Mouse (Mus musculus): Measurements from ENCODE around the gene Epn2.

The Epn2 gene

DNA sequence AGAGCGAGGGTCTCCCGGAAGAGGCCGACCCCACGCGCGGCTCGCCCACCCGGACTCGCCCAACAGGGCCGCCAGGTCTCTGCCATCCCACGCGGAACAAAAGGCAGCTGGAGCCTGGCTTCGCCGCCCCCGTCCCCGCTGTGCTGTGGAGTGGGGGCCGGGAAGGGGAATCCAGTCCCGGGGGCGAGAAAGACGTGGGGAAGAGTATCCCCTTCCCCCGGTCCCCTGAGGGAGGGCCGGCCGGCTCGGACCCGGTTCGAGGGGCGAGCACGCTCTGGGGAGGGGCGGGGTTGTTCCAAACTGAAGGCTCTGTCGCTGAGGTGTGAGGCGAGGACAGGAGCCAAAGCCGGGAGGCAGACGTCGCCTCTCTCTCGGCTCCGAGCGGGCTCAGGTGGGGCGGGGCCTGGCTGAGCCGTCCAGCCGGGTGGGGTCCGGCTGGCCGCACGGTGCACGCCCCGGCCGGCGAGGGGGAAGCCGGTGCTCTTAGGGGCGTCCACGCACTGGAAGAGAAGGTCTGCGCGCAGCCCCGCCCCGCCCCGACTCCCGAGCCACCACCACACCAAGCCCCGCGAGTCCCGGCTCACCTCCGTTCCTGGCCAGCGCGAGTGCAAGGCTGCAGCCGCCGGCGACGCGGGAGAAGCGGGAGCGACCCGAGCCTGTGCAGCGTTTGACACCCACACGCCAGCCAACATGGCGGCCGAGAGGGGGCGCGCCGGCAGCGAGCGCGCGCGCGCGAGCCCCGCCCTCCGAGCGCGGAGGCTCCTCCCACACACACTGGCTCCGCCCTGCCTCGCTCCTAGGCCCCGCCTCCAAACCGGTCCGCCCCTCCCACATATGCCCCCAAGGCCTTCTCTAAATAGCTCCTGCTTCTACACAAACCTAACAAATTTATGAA is at the start of gene Epn2:
Gene Epn2, minus strand, starts transcription at position 705 of the 895 bp plus-strand sequence.
- DNase-seq = peak; percentile 83

DNA sequence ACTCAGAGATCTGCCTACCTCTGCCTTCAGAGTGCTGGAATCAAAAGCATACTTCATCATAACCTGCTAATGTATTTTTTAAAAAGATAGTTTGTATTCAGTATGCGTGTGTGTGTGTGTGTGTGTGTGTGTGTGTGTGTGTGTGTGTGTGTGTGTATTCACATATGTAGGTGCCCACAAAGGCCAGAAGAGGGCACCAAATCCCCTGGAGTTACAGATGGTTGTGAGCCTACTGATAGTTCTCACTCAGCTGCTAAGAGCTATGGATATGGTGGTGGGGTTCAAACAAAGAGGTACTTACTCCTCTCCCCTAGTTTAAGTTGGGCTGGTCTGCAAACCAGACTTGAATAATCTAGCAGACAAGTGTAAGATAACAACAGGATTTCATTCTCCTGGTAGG is 47.0 kb upstream of the Epn2 start:
- DNase-seq = no peak

DNA sequence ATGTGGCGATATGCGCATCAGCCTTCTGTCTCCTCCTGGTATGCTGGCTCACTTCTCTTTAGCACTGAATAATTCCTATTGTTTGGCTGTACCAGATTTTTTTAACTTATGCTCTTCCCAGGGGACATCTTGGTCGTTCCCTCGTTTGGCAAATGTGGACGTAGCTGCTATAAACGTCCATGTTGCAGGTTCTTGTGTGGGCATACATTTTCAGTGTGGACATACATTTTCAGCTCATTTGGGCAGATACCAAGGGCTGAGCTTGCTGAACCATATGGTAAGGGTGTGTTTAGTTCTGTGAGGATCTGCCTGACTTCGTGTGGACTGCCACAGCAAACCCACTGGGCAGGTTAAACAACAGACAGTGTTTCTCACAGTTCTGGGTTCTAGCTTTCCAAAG is 45.6 kb upstream of the Epn2 start:
- no peak for DNase-seq

DNA sequence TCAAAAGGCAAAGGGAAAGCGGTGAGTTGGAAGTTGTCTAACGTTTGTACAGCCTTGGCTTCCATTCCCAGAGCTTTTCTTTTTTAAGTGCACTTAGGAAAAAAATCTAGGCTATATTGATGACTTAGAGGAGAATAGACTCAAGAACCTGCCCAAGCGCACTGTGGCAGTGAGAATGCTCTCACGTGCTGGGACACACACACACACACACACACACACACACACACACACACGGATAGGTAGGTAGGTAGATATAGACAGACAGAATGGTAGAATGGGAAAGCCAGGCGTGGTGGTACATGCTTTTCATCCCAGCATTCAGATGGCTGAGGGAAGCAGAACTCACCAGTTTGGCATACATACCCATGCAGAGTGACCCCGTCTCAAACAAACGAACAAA is 41.3 kb upstream of the Epn2 start:
- DNase-seq = no peak

DNA sequence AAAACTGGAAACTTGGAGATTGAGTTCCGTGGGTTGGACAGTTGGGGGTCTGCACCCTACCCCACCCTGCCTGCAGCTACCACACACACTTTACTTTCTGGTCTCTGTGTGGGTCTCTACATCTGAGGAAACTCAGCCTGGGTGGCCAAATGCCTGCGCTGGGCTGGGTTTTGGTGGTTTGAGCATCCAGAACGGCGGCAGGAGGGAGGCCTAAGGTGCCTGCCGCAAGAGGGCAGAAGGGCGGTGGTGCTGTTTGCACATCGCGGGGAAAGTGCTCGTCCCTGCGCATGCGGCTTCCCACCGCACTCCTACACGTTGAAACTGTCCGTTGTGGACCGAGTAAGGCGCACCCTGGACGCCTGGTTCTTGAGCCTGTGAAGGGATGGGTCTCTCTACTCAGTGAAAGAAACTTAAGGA is 40.8 kb upstream of the Epn2 start:
- peak; percentile 95 for DNase-seq

DNA sequence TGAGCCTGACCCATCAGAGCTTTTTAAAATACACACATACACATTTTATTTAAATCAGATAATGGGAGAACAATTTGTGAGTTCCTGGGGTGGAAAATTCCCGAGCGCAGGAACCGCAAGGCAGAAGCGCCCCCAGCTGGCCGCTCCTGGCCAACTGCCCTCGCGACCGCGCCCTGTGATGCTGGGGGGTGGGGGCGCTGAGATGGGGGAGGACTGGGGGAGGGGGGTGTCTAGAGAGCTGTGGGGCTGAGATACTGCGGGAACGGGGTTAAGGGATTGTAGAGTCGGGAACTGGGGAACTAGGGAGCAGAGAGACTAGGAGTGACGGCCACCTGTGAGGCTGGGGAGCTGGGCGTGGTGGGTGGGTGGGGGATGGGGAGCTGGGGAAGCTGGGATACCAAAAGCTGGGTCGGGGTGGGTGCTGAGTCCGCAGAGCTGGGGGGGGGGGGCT is 40.3 kb upstream of the Epn2 start:
- peak; percentile 86 for DNase-seq

DNA sequence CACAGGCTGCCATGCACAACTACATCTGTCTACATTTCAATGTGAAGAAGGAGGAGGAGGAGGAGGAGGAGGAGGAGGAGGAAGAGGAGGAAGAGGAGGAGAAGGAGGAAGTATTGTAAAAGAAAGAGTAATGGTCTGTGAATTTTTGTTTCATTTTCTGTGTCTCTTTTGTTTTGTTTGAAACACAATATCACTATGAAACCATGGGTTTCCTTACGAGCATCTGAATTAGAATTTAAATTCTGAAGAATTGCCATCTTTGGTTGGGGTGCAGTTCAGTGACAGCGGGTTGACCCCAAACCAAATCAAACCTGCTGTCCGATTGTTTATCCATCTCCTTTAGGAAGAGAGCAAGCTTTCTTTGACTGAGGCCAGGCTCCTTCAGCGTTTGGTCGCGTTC is 39.9 kb upstream of the Epn2 start:
- no peak for DNase-seq

DNA sequence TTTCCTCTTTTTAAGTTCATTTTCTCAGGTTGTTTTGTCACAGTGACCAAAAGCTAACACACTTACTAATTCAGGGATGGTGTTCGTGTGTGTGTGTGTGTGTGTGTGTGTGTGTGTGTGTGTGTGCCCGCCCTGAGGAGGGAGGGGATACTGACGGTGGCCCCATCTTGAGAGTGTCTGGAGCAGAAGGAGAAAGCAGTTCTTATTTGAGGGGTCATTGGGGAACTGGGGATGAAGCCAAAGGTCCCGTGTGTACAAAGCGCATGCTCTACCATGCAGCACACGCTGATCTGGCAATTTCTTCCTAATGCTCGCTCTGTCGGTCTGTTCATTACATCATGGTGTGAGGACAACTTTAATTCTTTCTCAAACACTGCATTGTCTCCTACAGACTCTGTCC is 39.1 kb upstream of the Epn2 start:
- DNase-seq = no peak

DNA sequence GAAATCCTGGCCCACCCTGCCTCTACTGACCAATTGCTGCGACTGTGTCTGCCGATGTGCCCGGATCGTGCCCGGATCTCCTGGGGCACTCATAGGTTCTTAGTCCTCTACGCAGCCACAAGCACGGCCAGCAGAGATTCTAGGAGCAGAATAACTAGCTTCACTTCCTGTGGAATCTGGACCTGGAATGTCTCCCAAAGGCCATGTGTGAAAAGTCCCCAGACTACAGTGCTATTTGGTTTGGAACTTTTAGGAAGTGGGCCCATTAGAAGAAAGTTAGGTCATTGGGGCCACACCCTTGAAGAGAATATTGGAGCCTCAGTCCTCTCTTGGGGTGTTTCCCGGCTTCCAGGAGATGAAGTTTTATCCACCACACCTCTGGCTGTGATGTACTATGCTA is 38.6 kb upstream of the Epn2 start:
- DNase-seq = peak; percentile 51

DNA sequence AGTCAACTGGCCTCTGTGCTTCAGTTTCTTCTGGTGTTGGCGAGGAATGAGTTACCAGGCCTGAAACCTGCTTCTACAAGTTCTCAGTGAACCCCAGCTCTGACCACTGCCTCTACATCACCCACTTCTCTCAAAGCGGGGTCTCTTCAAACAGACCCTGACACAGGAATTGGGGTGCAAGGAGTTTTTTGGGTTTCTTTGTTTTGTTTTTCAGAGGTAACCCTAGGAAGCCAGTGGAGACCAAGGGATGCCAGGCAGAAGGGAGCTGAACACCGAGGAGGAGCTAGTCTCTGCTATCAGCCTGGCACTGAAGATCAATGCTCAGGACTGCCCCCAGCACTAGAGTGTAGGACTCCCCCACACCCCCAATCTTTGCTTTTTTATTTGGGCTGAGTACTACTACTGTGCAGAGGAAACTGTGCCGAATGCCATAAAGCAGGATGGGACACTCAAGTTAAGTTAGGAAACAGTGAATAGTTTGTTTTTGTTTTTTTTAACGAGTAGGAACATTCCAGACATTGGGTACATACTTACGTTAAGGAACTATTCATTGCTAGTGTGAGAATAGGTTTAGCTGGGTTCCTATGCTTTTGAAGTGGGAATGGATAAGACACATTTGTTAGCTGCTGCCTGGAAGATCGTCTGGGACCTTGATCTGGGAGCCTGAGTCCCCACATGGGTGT is 37.9 kb upstream of the Epn2 start:
- DNase-seq = no peak

DNA sequence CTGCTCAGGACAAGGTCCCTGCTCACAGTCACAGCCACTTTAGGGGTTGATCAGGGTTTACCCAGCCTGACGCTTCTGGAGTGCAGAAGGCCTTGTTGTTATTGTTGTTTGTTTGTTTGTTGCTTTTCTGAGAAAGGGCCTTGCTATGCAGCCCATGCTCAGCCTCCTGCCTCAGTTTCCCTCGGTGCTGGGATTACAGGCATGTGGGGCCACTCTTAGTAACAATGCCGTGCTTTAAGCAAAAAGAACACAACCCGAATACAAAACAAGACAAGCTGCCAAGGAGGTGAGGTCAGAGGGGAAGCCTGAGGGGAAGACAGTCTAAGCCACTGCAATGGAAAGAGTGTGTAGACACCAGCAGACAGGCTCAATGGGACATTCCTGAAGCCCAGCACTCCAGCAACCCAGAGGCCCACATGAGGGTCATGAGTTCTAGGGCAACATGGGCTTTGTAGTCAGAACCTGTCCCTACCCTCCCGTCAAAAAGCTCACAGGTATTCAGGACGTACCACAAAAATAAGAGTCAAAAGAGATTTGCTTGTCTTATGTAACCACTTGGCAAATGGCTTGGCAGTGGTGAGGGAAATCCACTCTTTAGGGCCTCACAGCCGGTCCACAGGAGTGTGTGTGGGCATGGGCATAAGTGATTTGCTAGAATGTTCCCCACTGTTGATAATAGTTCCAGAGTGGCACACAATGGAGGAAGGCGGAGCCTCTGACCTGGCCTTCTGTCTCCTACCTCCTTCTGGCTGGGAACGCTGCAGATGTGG is 37.2 kb upstream of the Epn2 start:
- peak; percentile 41 for DNase-seq

DNA sequence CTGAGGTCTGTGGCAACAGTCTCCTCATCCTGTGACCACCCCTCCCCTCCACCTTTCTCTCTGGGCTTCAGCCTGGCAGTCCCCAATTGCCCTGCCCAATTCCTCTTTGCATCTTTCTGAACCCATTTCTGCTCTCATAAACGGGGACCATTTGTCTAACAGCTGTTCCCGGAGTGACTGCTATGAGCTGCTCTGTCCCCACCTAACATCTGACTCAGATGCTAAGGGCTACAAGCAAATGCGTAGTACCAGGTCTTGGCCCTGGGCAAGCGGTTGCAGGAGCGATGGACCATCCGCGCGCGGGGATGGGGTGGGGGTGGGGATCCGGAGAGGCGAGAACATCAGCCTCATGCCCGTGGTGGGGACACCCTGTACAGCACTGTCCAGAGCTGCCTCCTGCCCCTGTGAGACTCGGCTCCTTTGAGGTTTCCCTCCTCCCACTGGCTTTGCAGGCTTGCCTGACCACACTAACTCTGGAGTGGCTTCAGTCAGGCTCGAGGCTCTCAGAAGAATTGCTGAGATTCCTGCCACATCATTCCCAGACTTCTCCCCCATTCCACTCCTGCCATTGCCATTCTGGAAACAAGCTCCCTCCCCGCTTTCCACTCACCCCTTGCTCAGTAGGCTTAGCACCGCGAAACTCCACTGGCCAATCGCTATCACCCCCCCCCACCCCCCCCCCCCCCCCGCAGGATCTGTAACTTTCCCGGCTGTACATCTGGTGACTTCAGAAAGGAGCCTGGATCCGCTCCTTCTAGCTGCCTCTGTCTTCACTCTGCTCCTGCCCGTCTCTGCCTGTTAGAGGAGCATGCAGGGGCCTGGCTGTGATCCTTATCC is 36.4 kb upstream of the Epn2 start:
- peak; percentile 66 for DNase-seq

DNA sequence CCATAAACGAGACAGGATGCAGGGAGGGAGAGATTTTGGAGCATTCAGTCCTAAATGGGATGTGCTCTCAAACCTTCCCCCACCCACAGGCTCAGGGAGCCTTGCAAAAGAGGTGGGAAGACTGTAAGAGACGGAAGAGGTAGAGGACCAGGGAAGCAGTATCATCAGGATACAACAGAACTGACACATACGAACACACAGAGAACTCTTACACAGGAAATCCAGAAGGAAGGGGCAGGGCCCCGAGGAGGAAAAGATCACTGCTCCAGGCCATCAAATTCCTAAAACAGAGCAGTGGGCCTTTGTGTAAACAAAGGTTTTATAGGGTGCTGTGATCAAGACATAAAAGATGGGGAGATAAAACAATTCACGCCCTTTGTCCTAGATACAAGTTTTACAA is 34.9 kb upstream of the Epn2 start:
- DNase-seq = no peak

DNA sequence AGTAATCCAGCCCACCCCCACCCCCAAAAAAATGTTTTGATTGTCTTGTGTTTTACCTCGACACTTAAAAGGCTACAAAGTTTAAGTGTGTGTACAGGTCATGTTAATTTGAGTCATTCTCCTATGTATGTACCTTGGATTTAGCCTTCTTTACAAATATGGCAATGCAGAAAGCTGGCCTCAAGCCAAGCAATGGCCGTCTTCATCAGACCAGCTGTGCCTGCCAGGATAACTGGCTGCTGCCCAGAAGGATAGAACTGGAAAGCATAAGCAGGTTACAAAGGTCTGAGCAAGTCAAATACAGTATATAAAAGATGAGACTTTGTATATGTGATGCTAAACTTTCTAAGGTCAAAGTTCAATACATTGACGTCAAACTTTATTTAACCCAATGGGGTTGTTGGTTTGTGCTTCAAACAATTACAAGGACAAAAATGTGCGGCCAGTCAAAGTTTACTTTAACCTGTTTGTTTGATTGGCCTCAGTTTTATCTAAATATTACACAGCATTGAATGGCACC is 32.7 kb upstream of the Epn2 start:
- no peak for DNase-seq

DNA sequence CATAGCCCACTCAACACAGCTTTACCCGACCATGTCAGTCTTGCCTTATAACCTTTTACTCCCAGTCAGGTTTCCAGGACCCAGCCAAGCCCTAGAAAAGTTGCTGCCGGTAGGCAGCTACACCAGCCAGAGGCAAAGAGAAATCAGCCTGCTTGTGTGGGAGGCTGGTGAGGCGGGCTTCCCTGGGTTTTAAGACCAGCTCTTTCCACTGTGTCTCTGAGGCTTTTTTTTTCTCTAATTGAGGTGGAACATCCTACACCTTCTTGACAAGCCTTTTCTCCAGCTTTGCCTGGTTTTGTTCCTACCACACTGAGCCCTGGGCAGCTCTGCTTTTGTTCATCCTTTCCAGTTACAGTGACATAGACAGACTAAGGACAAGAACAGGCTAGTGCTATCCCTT is 31.7 kb upstream of the Epn2 start:
- DNase-seq = no peak

DNA sequence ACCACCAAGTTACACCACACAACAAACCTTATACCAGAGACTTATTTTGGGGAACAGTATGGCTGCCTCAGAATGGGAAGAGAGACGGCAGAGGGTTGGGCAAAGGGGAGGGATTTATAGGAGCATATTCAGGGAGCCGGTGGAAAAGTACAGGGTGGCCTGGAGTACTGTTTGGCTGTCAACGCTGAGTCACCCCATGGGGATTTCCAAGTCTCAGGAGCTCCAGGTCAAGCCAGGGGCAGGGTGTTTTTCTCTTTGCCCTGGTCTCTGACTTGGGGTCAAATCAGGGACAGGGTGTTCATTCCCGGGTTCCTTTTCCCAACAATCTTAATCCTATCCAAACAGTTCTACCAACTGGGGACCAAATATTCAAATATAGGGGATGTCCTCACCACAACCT is 28.6 kb upstream of the Epn2 start:
- DNase-seq = no peak

DNA sequence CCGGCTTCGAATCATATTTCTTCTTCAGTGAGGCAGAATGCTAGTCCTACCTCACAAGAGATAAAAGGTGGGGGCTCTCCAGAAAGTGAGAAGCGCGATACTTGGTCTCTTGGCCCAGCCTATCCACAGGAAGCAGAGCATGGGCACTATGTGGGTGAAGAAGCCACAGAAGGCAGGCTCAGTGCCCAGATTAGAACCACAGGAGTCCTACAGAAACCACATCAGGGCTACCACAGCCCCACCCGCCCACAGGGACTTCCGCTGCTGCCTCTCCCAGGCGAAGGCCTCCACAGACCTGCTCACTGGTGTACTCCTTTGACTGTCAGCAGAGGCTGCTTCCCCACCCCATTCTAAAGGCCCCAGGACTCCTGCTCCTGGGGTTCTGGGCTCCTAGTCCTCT is 23.2 kb upstream of the Epn2 start:
- no peak for DNase-seq

DNA sequence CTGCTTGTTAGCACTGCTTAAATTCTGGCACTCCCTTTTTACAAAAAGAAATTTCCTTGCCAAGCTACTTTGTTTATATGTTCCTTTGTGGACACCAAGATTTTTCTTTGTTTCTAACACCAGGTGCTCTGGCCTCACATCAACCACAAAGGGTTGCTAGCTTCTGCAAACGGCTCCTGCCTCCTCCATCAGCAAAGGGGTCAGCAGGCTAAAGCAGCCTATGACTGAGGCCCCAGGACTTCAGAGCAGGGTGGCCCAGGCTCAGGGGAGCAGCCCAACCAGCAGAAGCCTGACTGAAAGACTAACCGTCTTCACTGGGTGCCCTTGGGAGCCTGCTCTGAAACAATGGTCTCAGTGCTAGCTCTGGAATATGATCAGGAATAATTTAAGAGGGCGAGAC is 22.0 kb upstream of the Epn2 start:
- DNase-seq = no peak

DNA sequence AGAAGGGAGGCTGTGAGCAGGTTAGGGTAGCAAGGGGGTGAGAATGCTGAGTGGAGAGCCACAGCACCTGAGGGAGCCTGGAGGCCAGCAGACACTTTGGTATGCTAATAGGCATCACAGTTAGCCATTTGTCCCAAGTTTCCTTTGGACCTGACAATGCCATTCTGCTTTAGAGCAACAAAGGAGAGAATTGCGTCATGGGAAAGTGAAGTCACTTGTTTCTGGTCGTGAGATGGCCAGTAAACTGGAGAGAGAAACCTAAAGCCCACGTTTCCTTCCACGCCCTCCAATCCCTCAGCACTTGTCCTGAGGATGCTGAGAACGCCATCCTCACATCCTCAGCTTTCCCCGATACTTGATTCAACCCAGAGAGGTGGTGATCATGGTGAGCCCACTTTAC is 18.9 kb upstream of the Epn2 start:
- no peak for DNase-seq

DNA sequence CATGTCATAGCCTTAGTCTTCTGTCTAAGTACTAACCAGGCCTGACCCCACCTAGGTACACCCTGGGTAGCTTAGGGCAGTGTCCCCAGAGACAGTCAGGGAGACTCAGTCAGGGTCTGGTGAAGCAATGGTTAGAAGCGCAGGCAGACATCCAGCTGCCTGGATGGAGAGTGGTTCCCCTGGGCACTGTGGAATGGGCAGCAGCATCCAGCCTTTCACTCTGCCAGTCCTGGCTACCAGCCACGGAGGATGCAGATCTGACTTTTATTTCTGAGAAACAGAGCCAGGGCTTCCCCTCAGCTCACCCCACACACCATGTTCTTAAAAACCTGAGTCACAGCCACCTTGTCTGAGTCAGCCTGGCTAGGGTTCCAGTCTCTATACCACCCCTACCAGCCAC is 18.0 kb upstream of the Epn2 start:
- DNase-seq = no peak

DNA sequence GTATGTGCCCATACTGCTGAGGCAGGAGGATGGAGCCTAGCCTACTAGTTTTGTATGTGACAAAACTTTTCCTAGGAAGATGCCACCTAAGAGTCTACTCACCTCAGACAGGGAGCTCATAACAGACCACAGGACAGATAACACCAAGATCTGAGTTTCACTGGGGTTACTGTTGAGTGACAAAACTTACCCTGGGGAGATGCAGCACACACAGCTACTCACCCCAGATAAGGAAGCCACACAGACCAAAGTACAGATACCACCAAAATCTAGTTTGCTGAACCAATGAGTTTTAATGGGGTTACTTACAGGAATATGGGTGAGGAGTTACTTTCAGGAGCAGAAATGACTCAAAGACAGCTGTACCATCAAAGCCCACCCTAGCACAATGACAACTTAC is 13.6 kb upstream of the Epn2 start:
- DNase-seq = no peak

DNA sequence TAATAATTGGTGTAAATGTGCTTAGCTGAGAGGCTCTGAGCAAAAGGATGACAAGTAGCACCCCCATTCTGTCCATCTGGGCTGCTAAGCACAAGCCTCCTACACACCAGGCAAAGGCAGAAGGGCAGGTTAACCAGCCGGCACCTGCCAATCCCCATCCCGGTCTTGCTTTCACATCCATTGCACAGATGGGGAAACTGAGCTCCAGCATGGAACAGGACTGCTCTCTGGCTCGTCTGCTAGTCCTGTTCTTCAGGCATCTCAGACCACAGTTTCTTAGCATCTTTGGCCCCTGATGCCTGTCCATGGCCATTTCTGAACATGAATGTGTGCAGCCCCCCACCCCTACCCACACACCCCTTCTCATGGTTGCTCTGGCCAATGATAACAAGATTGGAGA is 12.6 kb upstream of the Epn2 start:
- DNase-seq = no peak

Measured in lung, postnatal 14 days (tissue).